Mouse (Mus musculus) lung, adult 18-20 months (tissue): ENCODE measurements at regions not wholly inside any gene's neighbourhood (a gene's known extent, or its start where the extent isn't known, plus 50 kb on each side); places are given as distances from the start of the nearest gene placed in this dataset.

Experiments
- DNase-seq, 2 experiments: peaks; one replicate each; pipeline ENCODE4 v3.0.0; 2022; ENCODE audit warnings: mixed read lengths in 2 of 2

GRCm38 (mm10) chr14:105495161-105495560 is 236.8 kb downstream of the Ndfip2 start:
- no peak for DNase-seq

DNA sequence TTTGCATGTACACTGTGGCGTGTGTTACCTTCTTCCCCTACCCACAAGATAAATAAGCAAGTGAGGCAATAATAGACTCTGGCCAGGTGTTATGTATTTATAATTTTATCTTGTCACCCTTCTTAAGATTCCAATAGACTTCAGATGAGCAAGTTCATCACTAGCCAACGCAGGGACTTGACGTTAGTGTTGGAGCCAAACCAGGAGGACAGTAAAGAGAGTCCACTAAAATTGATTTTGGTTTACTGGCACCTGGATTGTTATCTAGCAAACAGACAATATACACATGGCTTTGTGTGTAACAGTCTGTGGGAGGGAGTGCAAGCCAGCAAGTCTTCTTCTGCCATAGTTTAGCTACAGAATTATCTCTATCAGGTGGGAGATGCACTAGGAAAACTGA is 236.0 kb downstream of the Ndfip2 start:
- no peak for DNase-seq

DNA sequence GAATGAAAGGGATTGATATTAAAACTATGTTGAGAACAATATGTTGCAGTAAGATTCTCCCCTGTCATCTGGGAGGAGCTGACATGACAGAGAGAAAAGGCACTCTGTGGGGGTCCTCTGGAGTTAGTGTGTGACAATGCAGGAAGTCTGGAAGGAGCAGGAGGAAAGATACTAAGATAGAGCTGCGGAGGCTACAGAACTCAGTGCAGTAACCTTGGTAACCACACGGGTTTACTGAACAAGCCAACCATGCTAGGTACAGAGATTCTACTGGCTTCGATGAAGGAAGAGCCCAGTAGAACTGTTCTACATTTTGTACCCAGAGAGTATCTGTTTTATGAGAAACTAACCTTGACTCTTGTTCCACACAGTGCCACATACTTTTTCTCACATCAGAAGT is 231.8 kb downstream of the Ndfip2 start:
- DNase-seq = no peak

DNA sequence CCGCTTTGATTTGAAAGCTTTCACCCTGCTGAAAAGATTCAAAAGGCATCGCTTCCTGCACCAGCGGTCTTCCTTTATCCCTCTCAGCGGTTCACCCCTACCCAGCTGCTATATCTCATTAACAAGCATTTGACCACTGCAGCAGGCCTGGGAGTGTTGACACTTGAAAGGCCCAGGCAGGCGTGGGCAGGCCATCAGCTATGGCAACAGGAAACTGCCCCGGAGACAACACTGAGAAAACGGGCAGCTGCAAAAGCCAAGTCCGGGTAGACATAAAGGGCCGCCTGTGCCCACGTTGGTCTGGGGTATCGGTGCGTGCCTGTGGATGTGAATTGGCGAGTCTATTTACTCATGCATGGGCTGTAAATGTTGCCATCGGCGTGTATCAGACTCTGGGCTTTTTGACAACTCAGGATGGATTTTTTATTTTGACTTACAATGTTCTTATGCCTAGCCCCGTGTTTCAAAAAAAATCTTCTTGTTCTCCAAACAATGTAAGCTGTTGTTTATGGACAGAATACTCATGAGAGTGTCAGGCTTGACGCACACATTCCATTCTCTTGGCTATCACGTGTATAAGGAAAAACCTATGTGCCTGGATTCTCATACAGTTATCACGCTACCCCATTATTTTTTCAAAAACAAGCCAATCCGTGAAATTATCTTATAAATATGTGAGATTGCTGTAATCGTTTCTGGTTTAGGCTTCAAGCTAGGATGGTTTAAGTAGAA is 225.1 kb downstream of the Ndfip2 start:
- peak; percentile 50 to 67 for DNase-seq

- no peak for DNase-seq
Measured at GRCm38 (mm10) chr14:105482644-105483351, 224.4 kb downstream of the Ndfip2 start.

DNA sequence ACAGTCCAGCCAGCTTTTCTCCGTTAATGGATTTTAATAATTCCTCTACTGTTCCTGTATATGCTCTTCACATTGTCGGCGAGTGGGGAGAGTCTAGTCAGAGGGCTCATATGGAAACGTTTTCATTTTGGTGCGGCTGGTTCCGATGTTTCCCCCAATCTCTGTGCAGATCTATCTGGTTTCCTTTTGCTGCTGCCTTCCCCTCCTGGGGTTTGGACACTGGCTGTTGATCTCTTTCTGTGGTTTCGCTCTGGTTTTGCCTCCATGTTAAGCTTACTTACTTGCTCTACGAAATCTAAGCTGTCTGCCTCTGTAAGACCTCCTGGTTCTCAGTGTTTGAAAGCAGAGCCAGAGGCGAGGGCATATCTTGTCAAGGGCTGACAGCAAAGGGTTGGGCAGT is 221.7 kb downstream of the Ndfip2 start:
- DNase-seq = no peak

DNA sequence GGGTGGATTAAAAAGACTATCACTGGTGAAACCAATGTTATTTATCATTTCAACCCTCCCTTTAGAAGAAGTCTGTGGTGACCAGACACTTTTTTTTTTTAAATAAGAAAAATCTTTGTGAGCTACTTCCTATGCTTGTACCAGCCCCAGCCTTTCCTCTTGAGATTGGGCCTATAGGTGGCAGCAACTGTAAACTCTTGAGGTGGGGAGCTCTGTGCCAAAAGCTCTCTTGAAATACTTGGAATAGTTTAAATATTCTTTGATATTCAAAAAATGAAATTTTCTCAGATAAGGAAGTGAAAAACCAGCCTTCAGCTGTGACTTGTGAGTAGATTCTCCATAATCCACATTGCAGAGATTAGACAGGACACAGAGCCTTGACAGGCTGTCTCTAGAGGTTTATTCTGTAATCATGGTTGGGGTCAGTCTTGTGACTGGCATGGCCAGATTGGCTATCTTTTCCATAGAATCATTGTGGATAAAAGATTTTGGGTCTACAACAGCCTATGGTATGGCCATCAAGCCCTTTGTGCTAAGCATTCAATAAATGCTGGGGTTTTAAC is 216.7 kb downstream of the Ndfip2 start:
- DNase-seq = peak; percentile 27 to 32

DNA sequence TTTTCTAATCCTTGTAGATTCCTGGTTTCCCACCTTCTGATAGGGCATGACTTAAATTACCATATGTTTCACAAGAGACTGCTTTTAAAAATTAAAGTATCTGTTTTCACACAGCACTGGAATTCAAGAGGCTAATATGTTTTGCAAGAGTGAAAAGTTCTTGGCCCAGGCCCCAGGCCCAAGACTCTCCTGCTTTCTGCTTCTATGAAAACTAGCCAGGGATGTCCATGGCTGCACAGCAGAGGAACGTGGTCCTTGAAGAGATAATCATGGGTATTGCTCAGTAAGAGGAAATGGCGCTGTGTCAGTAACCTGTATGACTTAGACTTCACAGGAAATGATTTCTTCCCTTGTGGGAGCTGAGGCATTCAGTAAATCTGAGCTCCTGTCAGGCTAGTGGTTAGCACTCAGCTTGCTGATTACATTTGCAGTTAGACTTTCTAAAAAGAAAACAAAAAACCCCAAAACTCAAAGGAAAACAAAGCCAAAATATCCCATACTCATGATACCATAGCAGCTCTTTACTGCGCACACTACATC is 190.6 kb downstream of the Ndfip2 start:
- DNase-seq = peak; percentile 17 to 32

GRCm38 (mm10) chr14:105447088-105447487 is 188.7 kb downstream of the Ndfip2 start:
- DNase-seq = no peak

DNA sequence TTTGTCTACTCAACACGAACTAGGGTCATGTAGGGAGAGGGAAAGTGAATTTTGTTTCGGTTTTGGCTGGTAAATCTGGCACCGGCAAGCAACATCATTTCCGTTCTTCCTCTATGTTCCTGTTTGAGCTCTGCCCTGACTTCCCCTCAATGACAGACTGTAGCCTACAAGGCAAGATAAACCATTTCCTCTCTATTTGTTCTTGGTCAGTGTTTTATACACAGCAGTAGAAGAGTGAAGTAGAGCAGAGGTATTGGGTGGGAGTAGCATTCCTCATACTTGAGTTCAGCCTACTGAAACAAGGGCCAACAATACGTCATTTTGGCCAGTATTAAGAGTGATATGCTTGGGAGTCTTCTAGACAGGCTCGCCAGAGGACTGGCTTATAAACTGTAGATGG is 177.0 kb downstream of the Ndfip2 start:
- DNase-seq = peak in 1 of 2 experiments; percentile 15

- DNase-seq = no peak
Measured at GRCm38 (mm10) chr14:105433456-105433855, 175.1 kb downstream of the Ndfip2 start.

DNA sequence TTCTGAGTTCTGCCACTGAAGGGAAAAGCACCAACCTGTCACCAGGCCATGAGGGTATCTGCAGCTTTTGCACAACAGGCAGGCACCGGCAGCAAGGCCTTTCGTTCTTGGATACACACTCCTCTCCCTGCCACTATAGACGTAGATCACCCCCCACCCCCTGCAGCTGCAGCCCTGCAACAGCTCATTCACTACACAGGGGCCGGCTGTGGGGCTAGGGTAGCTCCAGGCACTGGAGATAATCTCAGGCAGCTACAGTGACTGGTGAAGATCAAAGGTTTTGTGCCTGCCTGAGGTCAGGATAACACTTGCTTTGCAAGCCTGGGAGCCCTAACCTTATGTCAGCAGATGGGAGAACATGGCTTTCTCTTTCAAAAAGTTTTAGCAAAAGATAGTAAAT is 174.3 kb downstream of the Ndfip2 start:
- DNase-seq = no peak

- DNase-seq = no peak
Measured at GRCm38 (mm10) chr14:105431584-105431983, 173.2 kb downstream of the Ndfip2 start.

GRCm38 (mm10) chr14:105429664-105430257 is 171.4 kb downstream of the Ndfip2 start:
- no peak for DNase-seq

- DNase-seq = peak in 1 of 2 experiments; percentile 28
Measured at GRCm38 (mm10) chr14:105427474-105427901, 169.1 kb downstream of the Ndfip2 start.

- DNase-seq = no peak
Measured at GRCm38 (mm10) chr14:105426597-105427334, 168.4 kb downstream of the Ndfip2 start.

DNA sequence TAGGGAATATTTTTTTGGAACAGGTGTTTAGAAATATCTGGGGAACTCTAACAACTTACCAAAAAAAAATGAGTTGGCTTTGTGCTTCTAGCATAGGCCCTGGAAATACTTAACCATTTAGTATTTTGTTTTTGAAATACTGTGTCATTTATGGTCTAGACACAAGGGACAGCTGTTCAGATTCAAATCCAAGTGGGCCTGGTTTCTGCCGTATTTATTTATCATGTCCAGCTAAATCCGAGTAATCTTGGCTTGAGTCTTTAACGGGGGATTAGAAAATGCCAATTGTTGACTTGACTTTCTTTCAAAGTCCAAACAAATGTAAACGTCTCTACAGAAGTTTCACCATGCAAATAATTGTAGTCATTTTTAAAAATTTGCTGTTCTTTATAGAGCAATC is 159.6 kb downstream of the Ndfip2 start:
- no peak for DNase-seq

GRCm38 (mm10) chr14:105417458-105417960 is 159.1 kb downstream of the Ndfip2 start:
- DNase-seq = no peak

- no peak for DNase-seq
Measured at GRCm38 (mm10) chr14:105416964-105417363, 158.6 kb downstream of the Ndfip2 start.

- no peak for DNase-seq
Measured at GRCm38 (mm10) chr14:105404662-105405061, 146.3 kb downstream of the Ndfip2 start.

DNA sequence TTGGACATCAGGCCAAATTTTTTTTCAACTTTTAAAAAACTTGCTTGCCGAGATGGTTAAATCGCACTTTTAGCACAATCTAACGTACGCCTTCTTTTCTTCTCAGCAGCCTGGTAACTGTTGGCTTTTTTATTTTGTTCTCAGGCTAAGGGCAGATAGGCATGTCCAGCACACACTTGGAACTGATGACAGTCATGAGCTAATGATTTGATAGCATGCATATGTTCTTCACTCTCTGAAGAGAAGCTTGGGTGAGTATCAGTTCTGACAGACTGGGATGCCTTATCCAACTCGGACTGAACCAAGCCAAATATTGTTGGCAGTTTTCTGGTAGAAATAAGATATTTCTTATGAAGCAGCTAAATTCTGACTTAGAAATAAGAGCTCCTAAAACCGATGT is 145.9 kb downstream of the Ndfip2 start:
- DNase-seq = no peak

GRCm38 (mm10) chr14:105403256-105403655 is 144.9 kb downstream of the Ndfip2 start:
- DNase-seq = no peak
